Mouse (Mus musculus) T-helper 17 cell (primary cell): ENCODE measurements at regions not wholly inside any gene's neighbourhood (a gene's known extent, or its start where the extent isn't known, plus 50 kb on each side); places are given as distances from the start of the nearest gene placed in this dataset.

Experiments
- in situ Hi-C, 2 experiments: fragments of 300-600 bp; cut with MboI, MseI; formaldehyde crosslinking; loops; 1 replicate in 1 of 2; 2 replicates in 1 of 2; pipeline ENCODE4 v1.15.1; 2025; ENCODE audit warnings: high pct_unique_total_duplicates in 2 of 2

DNA sequence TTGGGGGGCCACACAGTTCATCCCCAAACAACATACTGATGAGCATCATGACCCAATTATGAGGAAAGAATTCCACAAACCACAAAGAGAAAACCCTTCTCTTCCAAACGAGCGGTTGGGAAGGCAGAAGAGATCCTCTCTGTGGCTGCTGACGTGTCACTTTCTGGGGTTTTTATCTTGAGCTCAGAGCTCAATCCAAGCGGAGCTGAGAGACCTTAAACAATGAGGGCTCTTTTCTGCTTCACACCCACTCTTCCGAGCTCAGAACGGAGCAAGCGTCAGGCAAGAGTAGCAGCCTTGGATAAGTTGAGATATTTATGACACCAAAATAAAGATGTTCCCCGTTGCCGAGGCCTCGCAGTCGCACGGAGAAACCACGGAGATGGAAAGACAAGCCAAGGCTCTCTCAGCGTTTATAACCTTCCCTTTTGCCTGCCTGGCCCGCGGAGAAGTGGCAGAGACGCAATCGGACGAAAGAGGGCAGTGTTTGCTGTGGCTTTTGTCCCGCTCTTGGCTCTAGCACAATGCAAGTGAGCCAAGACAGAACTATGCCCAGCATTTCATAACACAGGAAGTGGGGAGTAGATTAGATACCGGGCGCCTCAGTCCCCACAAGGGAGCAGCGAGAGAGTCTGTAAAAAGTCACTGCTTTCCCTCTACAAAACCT, 100.7 kb downstream of the Chic2 start:
- in situ Hi-C loops, result loop anchor here (5.0 to 10.0 kb wide), 2 partner anchors 203 to 319 kb away; no protein-coding TSS in a partner anchor

- in situ Hi-C loops, result loop anchor here (5.0 to 10.0 kb wide), 2 partner anchors 206 to 317 kb away; no protein-coding TSS in a partner anchor
Observed at GRCm38 (mm10) chr5:74941426-74941825, 103.1 kb downstream of the Chic2 start.

DNA sequence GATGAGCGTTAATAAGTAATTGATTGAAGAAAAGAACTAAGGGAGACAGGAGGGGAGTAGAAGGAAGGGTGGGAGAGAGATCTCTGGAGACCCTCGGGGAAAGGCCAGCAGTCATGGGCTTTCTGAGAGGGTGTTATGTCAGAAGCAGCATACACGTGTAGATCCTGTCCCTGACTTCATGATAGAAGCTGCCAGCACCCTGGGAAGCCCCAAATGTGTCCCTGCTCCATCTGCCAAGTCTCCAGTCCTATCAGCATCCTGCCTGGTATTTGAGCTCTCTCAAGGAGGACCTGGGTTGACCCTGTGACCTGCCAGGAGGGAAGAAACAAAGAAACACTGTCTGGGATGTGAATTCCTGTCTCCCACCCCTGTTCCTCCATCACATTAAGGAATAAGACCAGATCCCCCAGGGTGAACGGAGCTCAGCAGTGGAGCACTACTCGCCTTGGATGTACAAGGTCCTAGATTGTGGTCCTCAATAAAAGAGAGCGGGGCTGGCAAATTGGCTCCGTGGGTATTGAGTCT, 107.1 kb downstream of the Chic2 start:
- in situ Hi-C loops, result no loop called here

GRCm38 (mm10) chr5:74936087-74936486, 108.5 kb downstream of the Chic2 start:
- in situ Hi-C loops, result no loop called here

GRCm38 (mm10) chr5:74935676-74936075, 108.9 kb downstream of the Chic2 start:
- in situ Hi-C loops, result no loop called here

DNA sequence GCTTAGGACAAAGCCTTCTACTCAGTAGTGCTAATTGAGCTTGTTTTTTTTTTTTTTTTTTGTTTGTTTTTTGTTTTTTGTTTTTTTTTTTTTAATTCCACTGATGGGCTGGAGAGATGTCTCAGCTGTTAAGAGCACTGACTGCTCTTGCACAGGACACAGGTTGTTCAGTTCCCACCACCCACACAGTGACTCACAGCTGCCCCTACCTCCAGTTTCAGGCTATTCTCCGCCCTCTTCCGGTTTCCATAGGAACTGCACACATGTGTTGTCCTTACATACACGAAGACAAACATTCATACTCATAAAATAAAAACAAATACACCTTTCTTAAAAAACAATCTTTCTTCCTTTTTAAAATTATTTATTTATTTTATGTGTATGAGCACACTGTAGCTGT, 111.3 kb downstream of the Chic2 start:
- in situ Hi-C loops, result no loop called here

DNA sequence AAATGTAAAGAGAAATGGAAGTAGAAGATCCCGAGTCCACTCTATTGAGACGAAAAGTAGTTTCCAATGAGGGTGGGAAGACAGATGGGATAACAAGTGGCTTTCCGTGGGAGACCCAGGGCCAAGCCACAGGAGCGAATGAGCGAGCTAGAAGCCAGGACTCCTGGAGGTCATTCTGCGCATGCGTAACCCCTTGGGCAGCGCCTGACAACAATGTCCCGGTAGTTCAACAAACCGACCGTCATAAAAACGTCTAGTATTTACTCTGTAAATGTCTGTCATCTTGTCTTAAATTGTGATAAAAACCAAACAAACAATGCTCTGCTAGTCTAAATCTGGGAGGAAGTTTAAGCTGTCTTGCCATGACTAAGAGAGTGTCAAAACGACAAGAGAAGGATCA, 112.4 kb downstream of the Chic2 start:
- in situ Hi-C loops, result no loop called here

GRCm38 (mm10) chr5:74931765-74932164, 112.8 kb downstream of the Chic2 start:
- in situ Hi-C loops, result no loop called here

- in situ Hi-C loops, result no loop called here
Observed at GRCm38 (mm10) chr5:74927543-74927942, 117.0 kb downstream of the Chic2 start.

GRCm38 (mm10) chr5:74925769-74926168, 118.8 kb downstream of the Chic2 start:
- in situ Hi-C loops, result no loop called here

DNA sequence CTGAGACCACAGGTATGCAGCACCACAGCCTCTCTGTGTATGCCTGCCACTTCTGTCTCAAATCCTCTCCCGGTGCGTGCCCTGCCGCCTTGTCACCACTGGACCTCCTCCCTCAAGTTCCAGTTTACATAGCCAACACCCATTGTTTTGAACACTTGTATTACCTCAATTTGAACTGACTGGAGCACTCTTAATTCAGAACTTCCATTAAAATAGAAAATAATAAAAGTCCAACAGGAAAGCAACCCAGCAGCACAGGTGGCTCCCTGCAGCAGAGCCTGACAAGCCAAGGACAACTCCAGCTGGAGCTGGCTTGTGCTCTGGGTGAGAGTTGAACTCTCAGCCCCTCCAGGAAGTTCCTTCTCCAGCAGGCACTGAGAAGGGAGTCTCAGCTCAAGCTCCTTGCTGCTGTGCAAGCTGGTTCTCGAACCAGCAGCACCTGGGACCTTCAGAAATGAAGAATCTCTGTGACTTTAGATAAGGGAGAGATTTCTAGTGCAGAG, 120.5 kb downstream of the Chic2 start:
- in situ Hi-C loops, result no loop called here

- in situ Hi-C loops, result no loop called here
Observed at GRCm38 (mm10) chr5:74923337-74923736, 121.2 kb downstream of the Chic2 start.

GRCm38 (mm10) chr5:74922881-74923280, 121.7 kb downstream of the Chic2 start:
- in situ Hi-C loops, result no loop called here

DNA sequence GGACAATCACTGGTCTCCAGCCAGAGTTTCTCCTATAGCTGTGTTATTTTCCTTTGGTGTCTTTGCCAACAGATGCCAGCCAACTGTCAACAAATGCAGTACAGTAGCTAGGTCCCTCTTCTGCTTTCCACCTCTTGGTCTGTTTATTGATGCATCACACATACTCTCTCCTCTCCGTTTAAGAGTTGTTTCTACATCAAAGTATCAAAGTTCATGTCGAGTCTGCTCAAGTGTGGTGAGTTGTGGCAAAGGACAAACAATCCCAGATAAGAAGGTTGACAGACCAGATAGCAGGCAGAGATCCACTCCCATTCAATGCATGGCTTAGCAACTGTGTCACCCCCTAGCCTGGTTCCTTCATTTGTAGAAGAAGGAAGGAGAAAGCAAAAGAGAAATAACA, 123.6 kb downstream of the Chic2 start:
- in situ Hi-C loops, result no loop called here

- in situ Hi-C loops, result no loop called here
Observed at GRCm38 (mm10) chr5:74920490-74920889, 124.1 kb downstream of the Chic2 start.

DNA sequence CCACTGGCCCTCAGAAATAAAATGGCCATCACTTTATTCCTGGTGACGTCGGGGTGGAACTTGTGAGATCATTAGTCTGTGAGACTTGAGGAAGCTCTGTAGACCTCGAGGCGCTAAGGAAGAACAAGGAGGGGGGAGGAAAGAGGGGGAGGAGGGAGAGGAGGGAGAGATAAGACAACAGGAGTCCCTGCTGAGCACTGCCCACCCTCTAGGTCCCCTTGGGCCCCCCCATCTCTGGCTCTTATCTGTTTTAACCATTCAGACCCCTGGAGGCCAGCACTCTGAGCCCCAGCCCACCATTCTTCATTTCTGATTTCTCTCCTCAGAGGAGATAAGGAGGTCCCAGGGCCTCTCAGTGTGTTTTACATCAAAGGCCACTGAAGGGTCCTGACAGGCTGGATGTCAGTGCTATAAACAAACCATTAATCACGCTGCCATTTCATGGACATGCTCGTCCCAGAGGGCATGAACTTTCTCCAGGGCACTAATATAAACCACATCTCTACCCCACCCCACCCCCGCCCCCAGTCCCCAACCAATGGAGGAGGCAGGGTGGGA, 139.0 kb downstream of the Chic2 start:
- in situ Hi-C loops, result loop anchor here in 1 of 2 experiments (10.0 kb wide), 1 partner anchor 1761 kb away; no protein-coding TSS in a partner anchor

GRCm38 (mm10) chr5:74904927-74905503, 139.6 kb downstream of the Chic2 start:
- in situ Hi-C loops, result loop anchor here in 1 of 2 experiments (10.0 kb wide), 1 partner anchor 1760 kb away; no protein-coding TSS in a partner anchor

- in situ Hi-C loops, result loop anchor here in 1 of 2 experiments (10.0 kb wide), 1 partner anchor 1760 kb away; no protein-coding TSS in a partner anchor
Observed at GRCm38 (mm10) chr5:74904327-74904726, 140.2 kb downstream of the Chic2 start.

DNA sequence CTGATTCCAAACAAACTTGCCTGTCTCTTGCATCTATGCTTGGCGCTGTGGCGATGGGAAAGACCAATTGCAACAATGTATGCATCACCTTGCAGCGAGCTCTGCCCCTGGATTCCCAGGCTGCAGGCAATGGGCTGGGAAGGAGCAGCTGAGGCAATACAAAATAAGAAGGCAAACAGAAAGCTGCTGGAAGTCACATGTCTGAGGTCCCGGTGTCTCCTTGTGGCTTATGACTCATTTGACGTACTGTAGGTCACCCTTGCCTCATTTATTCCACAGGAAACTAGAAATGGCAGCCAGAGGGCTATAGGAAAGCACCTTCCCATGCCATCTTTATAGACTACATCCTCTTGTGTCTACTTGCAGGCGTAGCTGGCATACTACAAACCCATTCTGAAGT, 140.9 kb downstream of the Chic2 start:
- in situ Hi-C loops, result loop anchor here in 1 of 2 experiments (10.0 kb wide), 1 partner anchor 1759 kb away; no protein-coding TSS in a partner anchor

- in situ Hi-C loops, result no loop called here
Observed at GRCm38 (mm10) chr5:74897133-74897532, 147.4 kb downstream of the Chic2 start.

- in situ Hi-C loops, result no loop called here
Observed at GRCm38 (mm10) chr5:74893276-74893675, 151.3 kb downstream of the Chic2 start.

DNA sequence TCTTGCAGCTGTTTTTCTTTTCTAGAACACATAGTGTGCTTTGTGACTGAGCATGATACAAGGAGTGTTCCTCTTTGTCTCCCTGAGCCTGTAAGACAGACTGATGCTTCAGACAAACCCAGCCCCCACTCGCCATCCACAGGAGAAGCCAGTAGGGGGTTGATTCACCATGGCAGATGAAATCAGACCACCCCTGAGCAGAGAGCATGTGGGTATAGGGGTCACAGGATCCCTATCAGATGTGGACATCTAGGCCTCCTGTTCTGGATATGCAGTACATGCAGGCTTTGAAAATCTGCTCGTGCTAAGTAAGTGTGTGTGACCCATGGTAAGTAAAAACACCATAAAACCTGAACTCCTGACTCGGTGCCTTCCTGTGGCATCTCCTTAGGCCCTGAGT, 153.0 kb downstream of the Chic2 start:
- in situ Hi-C loops, result no loop called here
